Mouse (Mus musculus) frontal cortex, adult 2 months (tissue): ENCODE results near the gene Mycbp2. TPM values are rescaled to one million over a fixed set of nuclear protein-coding genes. Genes with fewer than 3 reads are reported as not detected.

Experiments used
- DNase-seq, 2 experiments: peaks; one replicate each; pipeline ENCODE4 v3.0.0; 2022; ENCODE audit warnings: low spot score in 1 of 2; ENCODE audit errors: extremely low spot score in 1 of 2
- polyA plus RNA-seq: library from polyadenylated mRNA; depleted of rRNA; stranded (reverse); fragments of >200 nt; gene quantifications from 2 replicates; pipeline ENCODE4 v1.2.3, GENCODE M21; 2012

Mycbp2 gene
- polyA plus RNA-seq, 1 experiment, result 148 TPM

DNA sequence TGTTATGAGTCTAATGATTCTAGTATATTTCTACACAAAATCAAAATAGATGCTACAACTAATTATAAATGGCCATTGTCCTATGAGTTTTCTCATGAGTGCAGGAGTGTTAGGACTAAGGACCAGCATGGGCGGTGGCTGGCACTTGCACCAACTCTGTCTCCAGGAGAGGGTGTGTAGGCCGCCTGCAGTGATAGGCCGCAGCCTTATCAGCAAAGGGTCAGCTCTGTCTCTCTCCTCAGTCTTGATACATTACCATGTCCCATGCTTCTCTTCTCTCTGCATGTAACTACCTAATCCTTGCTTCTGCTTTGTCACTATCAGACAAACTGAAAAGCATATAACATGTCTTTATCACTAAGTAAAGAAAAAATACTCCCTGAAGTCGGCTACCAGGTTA lies 69.9 kb downstream of the Mycbp2 start:
- no peak for DNase-seq

DNA sequence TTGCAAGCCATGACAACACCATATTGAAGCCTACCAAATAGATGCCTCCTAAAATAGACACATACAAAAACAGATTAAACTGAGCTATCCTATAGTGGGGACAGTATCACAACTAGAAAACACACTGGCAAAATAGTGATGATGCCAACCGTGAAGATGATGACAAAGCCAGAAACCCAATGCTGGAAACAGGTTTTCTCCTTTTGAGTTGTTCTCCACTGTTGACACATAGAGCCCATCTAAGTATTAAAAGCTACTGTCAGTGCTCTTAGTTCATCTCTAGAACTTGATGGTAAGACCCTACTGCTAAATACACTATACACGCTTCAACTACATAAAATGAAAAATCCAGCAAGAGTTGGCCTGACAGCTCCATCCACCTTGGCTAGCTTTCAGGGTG lies 86.2 kb downstream of the Mycbp2 start:
- no peak for DNase-seq

DNA sequence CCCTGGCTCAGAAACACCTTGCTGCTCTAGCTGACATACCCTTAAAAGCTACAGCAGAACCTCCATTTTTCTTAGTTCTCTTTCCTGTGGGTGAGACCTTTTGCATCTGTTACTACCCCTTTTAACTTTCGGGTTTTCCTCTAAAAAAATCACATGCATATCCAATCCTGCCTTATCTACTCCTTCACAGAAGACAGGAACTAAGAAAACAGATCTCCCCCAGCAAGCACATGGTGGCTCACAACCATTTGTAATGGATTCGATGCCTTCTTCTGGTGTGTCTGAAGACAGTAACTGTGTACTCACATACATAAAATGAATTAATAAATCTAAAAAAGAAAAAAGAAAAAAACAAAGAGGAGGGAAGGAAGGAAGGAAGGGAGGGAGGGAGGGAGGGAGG lies 87.9 kb downstream of the Mycbp2 start:
- no peak for DNase-seq

DNA sequence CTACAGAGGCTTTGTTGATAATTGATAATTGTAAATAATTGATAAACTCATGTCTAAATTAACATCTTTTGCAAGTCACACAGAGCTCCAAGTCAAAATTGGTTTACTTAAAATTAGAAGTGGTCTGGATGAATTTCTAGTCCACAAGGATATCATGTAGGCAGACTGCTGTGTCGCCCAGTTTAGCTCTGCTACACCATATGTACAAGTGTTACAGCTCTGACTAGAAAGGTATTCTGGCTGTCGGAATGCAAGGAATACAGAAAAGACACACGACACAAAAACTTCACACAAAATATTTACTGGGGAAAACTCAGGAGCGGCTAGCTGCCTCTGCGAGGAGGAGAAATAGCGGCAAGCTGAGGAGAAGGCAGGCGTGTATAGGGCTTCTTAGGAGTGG lies 89.7 kb downstream of the Mycbp2 start:
- peak in 1 of 2 experiments; percentile 35 for DNase-seq

DNA sequence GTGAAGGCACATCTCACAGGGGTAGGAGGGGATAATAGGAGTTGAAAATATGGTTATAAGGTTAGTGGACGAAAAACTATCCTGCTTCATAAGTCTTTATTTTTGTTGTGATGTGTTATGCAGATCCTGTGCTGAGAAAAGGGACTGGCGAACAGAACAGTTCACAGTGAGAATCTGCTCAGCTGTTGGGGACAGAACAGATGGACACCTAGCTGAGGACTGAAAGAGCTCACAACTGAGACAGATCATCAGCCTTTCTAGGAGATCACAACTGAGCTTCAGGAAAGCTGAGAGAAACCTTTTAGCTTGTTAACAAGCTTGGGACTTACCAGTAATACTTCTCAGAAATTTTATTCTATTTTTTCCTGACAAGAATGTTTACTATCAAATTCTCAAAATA lies 92.3 kb downstream of the Mycbp2 start:
- no peak for DNase-seq

DNA sequence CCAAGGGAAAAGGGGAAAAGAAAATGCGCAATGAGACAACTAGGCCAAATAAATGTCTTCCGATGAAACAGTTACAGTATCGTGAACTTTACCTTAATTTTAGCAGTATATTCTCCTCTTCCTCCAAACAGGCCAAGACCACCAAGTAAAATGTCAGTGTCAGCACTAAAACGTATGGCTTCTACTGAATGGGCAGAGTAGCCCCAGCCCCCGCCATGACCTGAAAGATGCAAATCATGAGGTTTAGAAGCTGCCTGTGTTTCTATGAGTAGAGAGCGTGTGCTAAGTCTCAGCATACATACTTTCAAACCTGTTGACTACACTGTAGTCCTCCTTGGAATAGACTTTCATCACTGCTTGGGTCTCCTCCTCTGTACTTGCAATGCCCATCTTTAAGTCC lies 104.6 kb downstream of the Mycbp2 start:
- no peak for DNase-seq

DNA sequence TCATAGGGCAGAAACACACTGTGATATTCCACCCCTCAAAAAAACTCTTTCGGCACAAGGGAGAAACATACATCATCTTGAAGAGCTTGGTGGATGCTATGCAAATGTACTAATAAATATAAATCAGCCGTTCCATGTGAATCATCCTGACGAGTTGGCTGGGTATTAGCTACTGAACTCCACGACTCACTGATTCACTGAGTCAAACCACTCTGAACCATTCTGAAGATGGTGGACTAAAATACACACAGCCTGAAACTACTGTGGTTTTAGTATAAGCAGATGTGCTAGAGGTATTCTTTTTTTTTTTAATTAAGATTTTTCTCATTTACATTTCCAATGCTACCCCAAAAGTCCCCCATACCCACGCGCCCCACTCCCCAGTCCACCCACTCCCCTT lies 111.8 kb downstream of the Mycbp2 start:
- no peak for DNase-seq

DNA sequence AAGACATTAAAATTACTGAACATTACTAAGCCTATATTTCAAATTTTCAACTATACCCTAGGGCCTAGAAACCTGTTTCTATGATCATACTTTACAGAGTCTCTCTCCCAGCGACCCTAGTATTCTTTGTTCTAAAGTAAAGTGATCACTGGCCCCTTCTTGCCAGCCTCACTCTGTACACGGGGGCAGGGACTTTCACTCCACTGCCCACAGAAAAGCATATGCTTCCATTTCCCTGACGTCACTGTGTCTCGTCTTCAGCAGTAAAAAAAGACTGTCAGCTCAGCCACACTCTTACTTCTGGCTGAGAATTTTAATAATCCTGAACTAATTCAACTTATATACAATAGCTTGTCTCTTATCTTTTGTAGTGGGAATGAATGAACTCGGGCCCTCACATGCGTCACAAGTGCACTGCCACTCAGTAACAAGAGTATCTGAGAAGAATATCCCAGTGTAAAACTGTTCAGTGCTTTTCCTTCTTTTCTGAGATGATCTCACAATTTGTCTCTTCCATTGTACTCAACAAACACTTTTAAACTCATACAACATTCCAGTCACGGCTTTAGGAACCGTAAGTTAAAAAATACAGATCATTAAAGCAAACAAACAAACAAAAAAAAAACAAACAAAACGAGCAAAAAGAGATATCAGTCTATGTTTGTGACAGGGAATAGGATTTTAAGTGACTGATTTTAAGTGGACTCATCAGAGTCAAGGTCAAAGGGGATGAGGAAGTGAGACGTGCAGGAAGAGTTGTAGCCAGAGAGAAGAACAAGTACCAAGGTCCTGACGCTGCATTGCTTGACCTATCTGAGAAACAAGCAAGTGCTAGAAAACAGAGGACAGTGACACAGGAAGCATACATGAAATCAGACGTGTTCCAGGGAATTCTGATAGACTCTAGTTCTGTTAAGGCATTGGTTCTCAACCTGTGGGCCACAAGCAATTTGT lies 112.7 kb downstream of the Mycbp2 start:
- DNase-seq, result no peak

DNA sequence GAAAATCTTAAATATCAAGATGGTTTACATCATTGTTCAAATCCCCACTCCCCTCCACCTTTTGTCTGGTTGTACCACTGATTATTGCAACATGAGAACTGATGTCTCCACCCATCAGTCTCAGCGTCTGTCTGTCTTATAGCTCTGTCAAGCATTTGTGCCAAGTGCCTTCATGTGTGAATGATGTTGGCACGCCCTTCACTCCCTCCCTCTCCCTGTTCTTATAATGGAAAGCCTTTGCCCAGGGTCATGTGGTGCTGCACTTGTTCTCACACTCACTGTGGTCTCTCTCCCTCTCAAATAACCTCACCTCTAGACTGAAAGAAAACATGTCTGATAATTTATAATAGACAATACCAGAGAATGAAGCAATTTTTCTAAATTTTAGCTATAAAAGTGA lies 124.3 kb downstream of the Mycbp2 start:
- no peak for DNase-seq

DNA sequence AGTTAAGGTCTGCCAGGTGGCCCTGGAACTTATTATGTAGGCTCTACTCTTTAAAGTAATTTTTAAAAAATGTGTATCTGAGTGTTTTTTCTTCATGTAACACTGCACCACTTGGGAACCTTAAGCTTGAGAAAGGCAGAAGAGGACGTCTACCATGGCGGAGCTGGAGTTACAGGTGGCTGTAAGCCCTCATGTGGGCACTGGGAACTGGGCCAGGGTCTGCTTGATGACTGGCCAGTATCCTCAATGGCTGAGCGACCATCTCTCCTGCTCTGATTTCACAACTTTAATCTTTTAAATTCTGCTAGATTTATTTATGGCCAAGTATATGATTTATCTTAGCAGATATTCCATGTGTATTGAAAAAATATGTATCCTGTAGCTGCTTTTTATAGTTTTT lies 124.9 kb downstream of the Mycbp2 start:
- DNase-seq, result no peak

DNA sequence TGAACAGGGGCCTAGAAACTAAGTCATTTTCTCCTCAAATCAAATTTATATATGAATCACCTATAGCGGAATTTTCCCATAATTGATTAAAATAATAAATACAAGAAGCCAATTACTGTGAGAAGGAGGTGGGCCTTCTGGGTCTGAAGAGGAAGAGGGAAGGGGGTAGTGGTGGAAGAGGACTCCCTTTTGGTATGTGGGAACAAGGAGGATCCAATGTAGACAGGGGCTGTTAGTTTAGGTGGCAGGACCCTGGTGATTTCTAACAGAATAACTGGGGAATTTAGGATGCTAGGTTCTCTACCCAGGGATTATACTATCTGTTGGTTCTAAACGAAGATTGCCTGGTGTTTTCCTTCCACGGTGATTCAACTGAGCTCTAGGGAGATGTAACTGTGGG lies 130.3 kb downstream of the Mycbp2 start:
- DNase-seq, result no peak

DNA sequence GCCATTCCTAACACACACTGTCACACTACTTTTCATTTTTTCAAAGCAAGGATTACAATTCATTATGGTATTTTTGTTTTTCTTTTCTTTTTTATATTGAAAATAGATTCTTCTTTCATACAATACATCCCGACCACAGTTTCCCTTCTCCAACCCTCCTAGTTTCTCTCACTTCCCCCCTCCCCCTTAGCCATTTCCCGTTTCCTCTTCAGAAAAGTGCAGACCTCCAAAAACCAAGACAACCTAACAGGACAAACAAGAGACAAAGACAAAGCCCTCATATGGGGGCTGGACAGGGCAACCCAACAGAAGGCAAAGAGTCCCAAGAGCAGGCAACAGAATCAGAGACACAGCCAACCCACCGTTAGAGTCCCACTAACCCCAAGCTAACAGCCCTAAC lies 160.0 kb downstream of the Mycbp2 start:
- no peak for DNase-seq

DNA sequence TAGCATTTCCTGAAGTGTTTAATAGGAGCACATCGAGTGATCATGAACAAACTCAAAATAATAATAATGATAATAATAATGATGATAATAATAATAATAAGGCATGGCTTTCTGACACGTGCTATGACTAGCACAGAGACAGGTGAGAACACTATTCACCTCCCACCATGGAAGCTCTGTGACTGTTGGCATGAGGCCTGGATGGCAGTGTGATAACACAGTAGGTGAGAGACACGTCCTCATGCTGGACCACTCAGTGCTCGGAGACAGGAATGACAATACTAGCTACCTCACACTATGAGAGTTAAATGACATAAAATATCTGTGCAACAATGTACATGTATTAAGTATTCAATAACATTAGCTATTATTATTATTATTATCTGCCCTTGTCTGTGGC lies 160.5 kb downstream of the Mycbp2 start:
- DNase-seq, result no peak

DNA sequence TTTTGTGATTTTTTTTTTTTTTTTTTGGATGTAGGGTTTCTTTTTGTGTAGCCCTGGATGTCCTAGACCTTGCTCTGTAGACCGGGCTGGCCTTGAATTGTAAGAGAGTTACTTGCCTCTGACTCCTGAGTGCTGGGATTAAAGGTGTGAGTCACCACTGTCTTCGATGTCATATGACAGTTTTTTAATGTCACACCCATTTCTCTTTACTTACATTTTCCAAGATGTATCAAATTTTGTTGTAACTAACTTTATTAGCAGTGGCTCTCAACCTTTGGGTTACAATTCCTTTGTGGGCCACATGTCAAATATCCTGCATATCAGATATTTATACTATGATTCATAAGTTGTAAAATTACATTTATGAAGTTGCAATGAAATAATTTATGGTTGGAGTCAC lies 166.5 kb downstream of the Mycbp2 start:
- DNase-seq, result no peak

DNA sequence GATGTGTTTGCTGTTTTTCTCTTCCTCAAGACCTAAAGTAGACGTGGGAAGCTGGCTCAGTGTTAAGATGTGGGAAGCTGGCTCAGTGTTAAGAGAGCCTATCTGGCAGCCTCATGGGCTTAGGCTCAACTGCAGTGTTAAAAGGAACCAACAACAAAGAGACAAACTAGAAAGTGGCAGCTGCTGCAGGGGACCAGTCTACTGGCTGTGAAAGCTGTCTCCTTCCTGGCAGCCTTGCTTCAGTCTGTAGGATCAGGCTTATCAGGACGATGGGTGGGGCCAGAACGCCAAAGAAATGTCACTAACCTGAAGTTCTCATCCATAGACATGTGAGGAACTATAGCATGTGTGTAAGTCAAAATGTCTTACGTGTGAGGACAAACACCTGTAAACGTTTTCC lies 183.7 kb downstream of the Mycbp2 start:
- peak; percentile 66 to 68 for DNase-seq

DNA sequence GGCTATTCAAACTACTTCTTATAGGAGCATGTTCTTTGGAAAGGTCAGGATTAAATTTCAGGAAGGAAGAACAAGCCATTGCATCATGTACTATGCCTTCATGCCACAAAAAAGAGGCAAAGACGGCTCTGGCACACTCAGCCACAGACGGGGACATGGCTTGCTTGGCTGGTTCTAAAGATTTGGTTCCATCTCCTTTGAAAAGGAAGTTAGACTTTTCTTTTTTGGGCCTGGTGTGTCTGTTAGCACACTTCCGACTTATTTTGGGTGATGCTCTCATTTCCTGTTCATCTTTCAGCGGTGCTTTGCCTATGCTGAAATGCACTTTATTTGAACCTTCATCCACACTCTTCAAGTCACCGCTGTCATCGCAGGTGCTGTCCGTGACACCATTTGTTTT lies 190.9 kb downstream of the Mycbp2 start:
- DNase-seq, result peak in 1 of 2 experiments; percentile 21

DNA sequence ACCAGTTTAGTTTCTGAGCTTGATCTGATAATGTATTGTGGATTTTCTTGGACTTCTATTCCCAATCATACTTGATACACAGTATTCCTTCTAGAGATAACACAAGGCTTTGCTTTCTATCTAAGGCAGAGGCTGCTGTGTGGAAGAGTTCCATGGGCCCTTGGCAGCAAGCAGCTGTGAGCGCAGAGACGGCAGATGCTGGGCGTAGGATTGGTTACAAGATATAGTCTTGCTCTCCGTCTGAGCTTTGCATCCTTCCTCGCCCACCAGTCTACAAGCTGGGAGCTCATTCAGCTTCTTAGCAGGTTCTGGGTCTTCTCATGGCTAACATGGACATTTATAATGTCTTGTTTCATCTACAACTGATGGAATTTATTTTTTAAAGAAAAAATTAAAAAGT lies 196.5 kb downstream of the Mycbp2 start:
- DNase-seq, result peak; percentile 66 to 82

DNA sequence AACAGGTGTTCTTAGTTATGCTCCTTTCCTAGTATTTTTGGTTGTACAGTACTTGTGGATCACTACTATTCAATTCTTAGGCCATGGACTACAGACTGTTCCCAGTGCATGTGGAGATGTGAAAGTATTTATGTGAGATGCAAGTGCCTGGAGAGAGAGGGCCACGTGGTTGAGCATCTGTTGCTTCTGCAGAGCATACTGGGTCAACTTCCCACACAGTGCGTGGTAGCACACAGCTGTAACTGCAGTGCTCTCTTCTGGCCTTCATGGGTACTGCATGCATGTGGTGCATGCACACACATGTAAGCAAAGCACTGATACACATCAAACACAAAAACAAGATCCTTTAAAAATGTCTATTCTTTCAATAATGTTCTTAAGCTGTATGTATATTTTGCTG lies 214.6 kb downstream of the Mycbp2 start:
- no peak for DNase-seq

DNA sequence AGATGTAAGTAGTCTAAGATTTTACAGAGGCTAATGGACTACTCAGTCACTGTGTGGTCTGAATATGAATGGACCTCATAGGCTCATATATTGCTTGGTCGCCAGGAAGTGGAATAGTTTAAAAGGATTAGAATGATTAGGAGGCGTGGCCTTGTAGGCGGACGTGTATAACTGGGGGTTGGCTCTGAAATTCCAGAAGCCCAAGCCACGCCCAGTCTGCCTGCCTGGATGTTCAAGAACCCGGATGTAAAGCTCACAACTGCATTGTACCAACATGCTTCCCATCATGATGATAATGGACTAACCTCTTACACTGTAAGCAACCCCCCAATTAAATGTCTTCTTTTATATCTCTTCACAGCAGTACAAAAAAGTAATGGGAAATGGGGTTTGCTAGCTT lies 220.9 kb downstream of the Mycbp2 start:
- DNase-seq, result no peak

DNA sequence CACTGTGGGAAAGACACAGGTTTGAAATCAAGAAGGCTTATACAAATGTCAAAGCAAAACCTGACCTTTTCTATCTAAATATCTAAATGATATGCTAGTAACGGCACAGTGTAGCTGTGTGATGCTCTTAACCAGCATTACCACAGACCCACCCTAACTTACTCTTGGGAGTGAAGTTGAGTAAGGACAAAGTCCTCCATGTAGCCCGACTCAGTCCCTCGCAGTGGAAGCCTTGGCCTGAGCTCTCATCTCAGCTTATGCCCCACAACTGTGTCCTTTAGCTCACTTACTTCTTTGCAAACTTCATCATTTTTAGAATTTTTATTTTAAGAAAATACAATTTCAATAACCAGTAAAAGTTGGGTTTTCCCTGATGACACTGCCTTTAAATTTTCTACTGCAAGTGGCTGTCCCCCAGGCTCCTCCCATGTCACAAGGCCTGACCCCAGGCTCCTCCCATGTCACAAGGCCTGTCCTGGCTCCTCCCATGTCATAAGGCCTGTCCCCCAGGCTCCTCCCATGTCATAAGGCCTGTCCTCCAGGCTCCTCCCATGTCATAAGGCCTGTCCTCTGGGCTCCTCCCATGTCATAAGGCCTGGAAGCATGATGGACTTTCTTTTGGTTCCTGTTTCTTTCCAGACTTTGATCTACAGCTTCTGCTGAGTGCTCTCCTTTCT lies 231.5 kb downstream of the Mycbp2 start:
- no peak for DNase-seq

DNA sequence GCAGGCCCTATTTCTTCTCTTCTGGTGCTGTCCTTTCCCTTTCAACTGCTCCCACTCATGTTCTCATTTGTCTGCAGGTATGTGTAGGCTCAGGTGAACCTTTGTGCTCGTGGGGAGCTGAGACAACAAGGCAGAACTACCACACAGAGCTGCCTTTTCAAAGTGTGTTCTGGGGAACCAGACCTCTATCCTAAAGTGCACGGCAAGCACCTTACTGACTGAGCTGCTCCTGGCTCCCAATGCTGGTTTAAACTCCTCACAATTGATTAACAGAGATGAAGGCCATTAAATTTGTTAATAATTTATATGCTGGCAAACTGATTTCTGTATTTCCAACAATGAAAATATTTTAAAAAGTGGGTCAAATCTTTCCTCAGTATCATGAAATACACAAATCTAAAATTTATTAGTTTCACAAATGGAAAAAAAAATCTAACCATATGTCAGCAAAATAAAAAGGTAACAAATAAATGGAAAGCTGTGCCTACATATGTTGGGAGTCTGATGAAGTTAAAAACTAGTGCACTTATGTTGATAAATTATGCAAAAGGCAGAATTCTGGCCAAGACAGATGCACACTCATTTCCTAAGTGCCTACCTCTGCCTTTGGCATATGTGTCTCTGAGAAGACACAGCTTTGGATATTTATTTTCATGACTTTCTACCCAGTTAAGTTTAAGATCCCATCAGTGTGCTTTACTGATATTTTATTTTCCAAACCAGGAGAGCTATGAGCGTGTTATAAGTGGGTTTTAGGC lies 233.8 kb downstream of the Mycbp2 start:
- no peak for DNase-seq
